In genomic region chr7:125707186-125707585, GRCm38 (mm10) we compare ENCODE assay signal across 8 mouse cellular contexts. TPM values are rescaled to one million over a fixed set of nuclear protein-coding genes. Genes with fewer than 3 reads are reported as not detected.
A peak's percentile ranks its signal among the peaks of the same experiment; 100 is the strongest.
DNase-seq lines count a peak whose midpoint lies in the region; ATAC-seq and TF ChIP-seq lines count a peak whose summit lies in the region.

No protein-coding gene starts in this region.

- TF ChIP-seq CTCF in kidney, adult 2 months (conservative IDR thresholded peaks at IDR 0.05; ENCODE audit: insufficient read depth, insufficient read length, low read depth, low read length): no peak
- no peak; the same call in 1 of the 2 replicates for TF ChIP-seq CTCF in forebrain, postnatal 0 days (IDR thresholded peaks at IDR 0.05; ENCODE audit: low read depth)
- no peak for TF ChIP-seq CTCF in thymus, adult 2 months (IDR thresholded peaks at IDR 0.05; ENCODE audit: borderline replicate concordance, control insufficient read depth, extremely low read depth, insufficient read depth, low read length, poor library complexity)

- under 1% methylated on average over 24 of the region's 24 CpGs for WGBS in kidney, adult 2 months
- under 1% methylated on average over 24 of the region's 24 CpGs for WGBS in forebrain, postnatal 0 days
- under 1% methylated on average over 24 of the region's 24 CpGs for WGBS in limb, embryonic 15.5 days
- WGBS in midbrain, embryonic 12.5 days: 1% methylated on average over 24 of the region's 24 CpGs
- under 1% methylated on average over 24 of the region's 24 CpGs for WGBS in thymus, adult 2 months

- DNase-seq in kidney, adult 2 months: peak; percentile 78
- no peak for DNase-seq in kidney, adult 11 months
- DNase-seq in adrenal gland, postnatal 36 days: peak; percentile 73 to 87
- peak; percentile 57 for DNase-seq in forebrain, postnatal 0 days
- peak; percentile 6 for DNase-seq in hindlimb bud, embryonic 11.5 days (ENCODE audit: extremely low spot score, low read depth, low spot score)
- DNase-seq in thymus, adult 2 months: peak; percentile 74

- peaks cover 22% of the 10 kb centered on the region for H3K4me1 ChIP-seq in kidney, adult 2 months (ENCODE audit: control insufficient read depth, insufficient read depth, low read length)
- peaks cover 26% of the 10 kb centered on the region for H3K4me1 ChIP-seq in forebrain, postnatal 0 days (ENCODE audit: insufficient read depth)
- H3K4me1 ChIP-seq in limb, embryonic 15.5 days: peaks cover 30% of the 10 kb centered on the region
- peaks cover 28% of the 10 kb centered on the region for H3K4me1 ChIP-seq in midbrain, embryonic 12.5 days
- H3K4me1 ChIP-seq in thymus, adult 2 months (replicated peaks; ENCODE audit: control insufficient read depth, insufficient read depth, low read length): peaks cover 17% of the 10 kb centered on the region

- H3K9ac ChIP-seq in forebrain, postnatal 0 days: peak overlapping the region; percentile 63
- peak overlapping the region; percentile 72 for H3K9ac ChIP-seq in limb, embryonic 15.5 days
- H3K9ac ChIP-seq in midbrain, embryonic 12.5 days (replicated peaks): peak overlapping the region; percentile 93

- H3K4me3 ChIP-seq in kidney, adult 2 months (ENCODE audit: insufficient read depth, low read depth, low read length): peak overlapping the region; percentile 96
- peak overlapping the region; percentile 96 for H3K4me3 ChIP-seq in forebrain, postnatal 0 days (ENCODE audit: low read depth, low read length)
- peak overlapping the region; percentile 94 for H3K4me3 ChIP-seq in limb, embryonic 15.5 days
- peak overlapping the region; percentile 75 for H3K4me3 ChIP-seq in midbrain, embryonic 12.5 days
- peak overlapping the region; percentile 72 for H3K4me3 ChIP-seq in thymus, adult 2 months (ENCODE audit: control insufficient read depth, insufficient read depth, low read length)

- H3K27ac ChIP-seq in kidney, adult 2 months (ENCODE audit: insufficient read depth, low read depth, low read length): peak overlapping the region; percentile 95
- H3K27ac ChIP-seq in forebrain, postnatal 0 days (ENCODE audit: low read depth, low read length): peak overlapping the region; percentile 75
- H3K27ac ChIP-seq in limb, embryonic 15.5 days: peak overlapping the region; percentile 89
- H3K27ac ChIP-seq in midbrain, embryonic 12.5 days (replicated peaks): peak overlapping the region; percentile 89
- no peak overlapping the region for H3K27ac ChIP-seq in thymus, adult 2 months (ENCODE audit: control insufficient read depth, insufficient read depth, low read length)

- TF ChIP-seq POLR2A in kidney, adult 2 months (IDR thresholded peaks at IDR 0.05; ENCODE audit: low read depth, low read length): no peak
- TF ChIP-seq POLR2A in thymus, adult 2 months (IDR thresholded peaks at IDR 0.05; ENCODE audit: control insufficient read depth, extremely low read depth, insufficient read depth, low read length, poor library complexity): no peak

- no peaks in the 10 kb centered on the region for H3K27me3 ChIP-seq in kidney, adult 2 months (replicated peaks; ENCODE audit: control insufficient read depth, insufficient read depth, low read length)
- no peaks in the 10 kb centered on the region for H3K27me3 ChIP-seq in forebrain, postnatal 0 days (ENCODE audit: insufficient read depth, low read length)
- H3K27me3 ChIP-seq in limb, embryonic 15.5 days: no peaks in the 10 kb centered on the region
- H3K27me3 ChIP-seq in midbrain, embryonic 12.5 days: no peaks in the 10 kb centered on the region
- no peaks in the 10 kb centered on the region for H3K27me3 ChIP-seq in thymus, adult 2 months (ENCODE audit: control insufficient read depth, insufficient read depth, low read length)

- ATAC-seq in forebrain, postnatal 0 days: peak; percentile 67
- peak; percentile 73 for ATAC-seq in limb, embryonic 15.5 days (ENCODE audit: insufficient number of reproducible peaks, low FRiP score, low TSS enrichment, low read depth)
- peak; percentile 85 for ATAC-seq in midbrain, embryonic 12.5 days (ENCODE audit: low FRiP score, low read depth)

- peak overlapping the region; percentile 77 for H3K4me2 ChIP-seq in forebrain, postnatal 0 days (ENCODE audit: low read depth)
- H3K4me2 ChIP-seq in limb, embryonic 15.5 days: peak overlapping the region; percentile 72
- H3K4me2 ChIP-seq in midbrain, embryonic 12.5 days (replicated peaks): peak overlapping the region; percentile 73

- H3K9me3 ChIP-seq in forebrain, postnatal 0 days (ENCODE audit: low read length): no peaks in the 10 kb centered on the region
- no peaks in the 10 kb centered on the region for H3K9me3 ChIP-seq in limb, embryonic 15.5 days
- no peaks in the 10 kb centered on the region for H3K9me3 ChIP-seq in midbrain, embryonic 12.5 days

- no peaks in the 10 kb centered on the region; the same call in 1 of the 2 replicates for H3K36me3 ChIP-seq in kidney, adult 2 months (ENCODE audit: control insufficient read depth, insufficient read depth, low read length)
- peaks cover 19% of the 10 kb centered on the region for H3K36me3 ChIP-seq in forebrain, postnatal 0 days (ENCODE audit: insufficient read depth)
- peaks cover 21% of the 10 kb centered on the region for H3K36me3 ChIP-seq in limb, embryonic 15.5 days
- peaks cover 27% of the 10 kb centered on the region for H3K36me3 ChIP-seq in midbrain, embryonic 12.5 days
- H3K36me3 ChIP-seq in thymus, adult 2 months (ENCODE audit: control insufficient read depth, insufficient read depth, low read length): peaks cover 20% of the 10 kb centered on the region

RNA-seq across cellular contexts. Expression of gene Gtf3c1, which starts 0.4 kb away (rescaled TPM):
- 47.9 and 60.5 TPM in 2 replicates for polyA plus RNA-seq in kidney, adult 2 months (2012; rRNA removed)
- total RNA-seq in adrenal gland, postnatal 36 days (2021): 10 to 100 TPM; 70.2 to 72.3 TPM
- total RNA-seq in forebrain, postnatal 0 days (2014; rRNA removed): 69.7 and 77.2 TPM in 2 replicates
- polyA plus RNA-seq in forebrain, postnatal 0 days (2015; fragmentation: Nextera tagmentation; extraction: Ambion mirVana): 14.3 and 19.0 TPM in 2 replicates
- 22.4 and 26.0 TPM in 2 replicates for polyA plus RNA-seq in limb, embryonic 15.5 days (2015; fragmentation: Nextera tagmentation; extraction: Ambion mirVana)
- polyA plus RNA-seq in midbrain, embryonic 12.5 days (2016; fragmentation: Nextera tagmentation; extraction: Ambion mirVana): 50.6 and 53.5 TPM in 2 replicates
- polyA plus RNA-seq in thymus, adult 2 months (2012; rRNA removed): 94.4 and 97.0 TPM in 2 replicates

RNA-seq across cellular contexts. Expression of gene D430042O09Rik, which starts 0.5 kb away (rescaled TPM):
- 15.1 and 16.6 TPM in 2 replicates for polyA plus RNA-seq in kidney, adult 2 months (2012; rRNA removed)
- total RNA-seq in adrenal gland, postnatal 36 days (2021): 10 to 100 TPM; 23.2 to 25.4 TPM
- total RNA-seq in forebrain, postnatal 0 days (2014; rRNA removed): 16.2 and 19.8 TPM in 2 replicates
- polyA plus RNA-seq in forebrain, postnatal 0 days (2015; fragmentation: Nextera tagmentation; extraction: Ambion mirVana): 3.5 and 4.6 TPM in 2 replicates
- 6.4 and 6.6 TPM in 2 replicates for polyA plus RNA-seq in limb, embryonic 15.5 days (2015; fragmentation: Nextera tagmentation; extraction: Ambion mirVana)
- 10.1 and 10.2 TPM in 2 replicates for polyA plus RNA-seq in midbrain, embryonic 12.5 days (2016; fragmentation: Nextera tagmentation; extraction: Ambion mirVana)
- 22.3 and 22.4 TPM in 2 replicates for polyA plus RNA-seq in thymus, adult 2 months (2012; rRNA removed)
